Mouse (Mus musculus): ENCODE data around the gene Catsper3.

Gene Catsper3

DNA sequence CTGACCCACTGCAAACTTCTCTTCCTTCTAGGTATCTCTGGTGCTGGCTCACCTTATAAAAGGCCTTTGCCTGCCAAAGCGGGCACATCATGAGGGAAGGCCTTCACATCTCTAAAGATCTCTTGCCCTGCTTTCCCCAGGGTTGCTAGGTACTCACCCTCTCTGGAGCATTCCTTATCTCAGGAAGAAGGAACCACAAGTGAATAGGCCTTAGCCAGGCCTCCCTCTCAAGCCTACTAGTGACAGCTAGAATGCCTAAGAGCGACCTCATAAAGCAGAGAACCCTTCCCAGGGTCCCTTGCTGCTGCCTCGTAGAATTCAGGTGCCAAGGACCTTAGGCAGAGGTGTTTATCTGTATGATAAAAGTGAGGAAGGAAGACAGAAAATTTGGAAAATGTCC, at the start of gene Catsper3:
TSS of gene Catsper3 (plus strand) at position 301 of the 400 bp plus-strand sequence.
- no peak for TF ChIP-seq GATA4 (IDR thresholded peaks at IDR 0.05; ENCODE audit: insufficient replicate concordance, low read length)

DNA sequence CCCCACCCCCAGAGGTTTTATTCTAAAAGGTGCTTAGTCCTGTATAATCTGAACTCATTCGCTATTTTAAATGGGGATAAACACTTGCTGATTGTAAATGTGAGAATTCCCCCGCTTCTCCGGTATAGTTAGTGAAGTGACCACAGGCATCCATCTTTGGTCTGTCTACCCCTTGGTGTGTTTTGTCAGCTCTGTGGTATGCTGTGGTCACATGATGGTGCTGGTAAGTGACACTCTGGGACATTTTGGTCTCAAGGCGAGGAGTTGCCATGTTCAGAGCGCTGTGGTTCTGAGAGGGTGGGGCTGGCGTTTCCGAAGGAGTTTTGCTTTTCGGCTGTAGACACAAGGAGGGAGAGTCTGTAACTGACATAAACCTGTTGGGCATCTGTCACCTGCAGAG, 46.5 kb upstream of the Catsper3 start:
- no peak for TF ChIP-seq GATA4 (IDR thresholded peaks at IDR 0.05; ENCODE audit: insufficient replicate concordance, low read length)

DNA sequence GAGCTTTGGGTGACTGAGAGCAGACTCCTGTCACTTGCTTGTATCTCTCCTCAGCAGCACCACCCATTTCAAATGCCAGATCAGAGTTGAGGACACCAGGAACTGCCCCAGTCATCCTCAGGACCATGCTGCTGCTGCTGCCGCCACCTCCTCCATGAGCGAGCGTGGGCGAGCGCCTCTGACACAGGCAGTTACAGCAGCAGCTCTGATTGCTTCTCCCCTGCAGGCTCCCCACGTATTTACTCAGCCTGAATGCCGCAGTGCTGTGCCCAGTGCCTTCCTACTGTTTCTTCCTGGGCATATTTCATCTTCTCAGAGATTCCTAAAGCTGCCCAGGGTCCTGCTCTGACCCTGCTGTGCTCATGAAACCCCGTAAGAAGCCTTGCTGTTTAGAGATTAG, 42.1 kb upstream of the Catsper3 start:
- no peak for TF ChIP-seq GATA4 (IDR thresholded peaks at IDR 0.05; ENCODE audit: insufficient replicate concordance, low read length)

DNA sequence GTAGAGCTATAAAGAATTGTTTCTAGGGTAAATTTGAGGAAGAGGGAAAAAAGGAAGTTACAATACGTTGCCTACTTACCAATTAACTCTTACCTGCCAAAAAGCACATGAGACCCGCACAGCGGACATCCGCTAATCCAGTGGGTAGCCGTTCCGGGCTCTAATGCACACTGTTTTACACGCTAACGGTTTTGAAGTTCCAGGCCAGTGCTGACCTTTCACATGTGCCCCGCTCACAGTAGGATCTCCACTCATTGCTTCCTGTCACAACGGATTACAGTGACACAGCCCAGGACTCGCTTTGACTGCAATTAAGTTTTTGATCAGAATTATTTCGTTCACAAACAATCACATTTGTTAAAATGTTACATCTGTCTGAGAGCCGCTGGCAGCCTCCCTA, 30.0 kb upstream of the Catsper3 start:
- no peak for TF ChIP-seq GATA4 (IDR thresholded peaks at IDR 0.05; ENCODE audit: insufficient replicate concordance, low read length)

DNA sequence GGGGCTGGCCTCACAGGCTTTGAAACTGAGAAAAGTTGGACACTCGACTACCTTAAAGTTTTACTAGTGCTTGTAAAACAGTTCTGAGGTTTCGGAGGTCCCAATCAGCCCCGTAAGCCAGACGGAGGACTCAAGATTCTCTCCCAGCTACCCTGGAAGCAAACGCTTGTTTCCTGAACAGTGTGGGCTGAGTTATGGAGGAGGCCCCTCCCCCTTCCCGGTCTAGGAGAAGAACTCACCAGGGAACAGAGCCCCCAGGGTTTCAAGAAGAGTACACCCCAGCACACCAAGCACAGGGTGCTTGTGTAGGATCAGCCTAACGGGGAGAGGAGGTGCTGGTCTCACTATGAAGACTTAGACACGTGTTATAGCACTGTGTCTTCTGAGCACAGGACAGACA, 27.6 kb upstream of the Catsper3 start:
- TF ChIP-seq GATA4 (IDR thresholded peaks at IDR 0.05; ENCODE audit: insufficient replicate concordance, low read length): no peak

DNA sequence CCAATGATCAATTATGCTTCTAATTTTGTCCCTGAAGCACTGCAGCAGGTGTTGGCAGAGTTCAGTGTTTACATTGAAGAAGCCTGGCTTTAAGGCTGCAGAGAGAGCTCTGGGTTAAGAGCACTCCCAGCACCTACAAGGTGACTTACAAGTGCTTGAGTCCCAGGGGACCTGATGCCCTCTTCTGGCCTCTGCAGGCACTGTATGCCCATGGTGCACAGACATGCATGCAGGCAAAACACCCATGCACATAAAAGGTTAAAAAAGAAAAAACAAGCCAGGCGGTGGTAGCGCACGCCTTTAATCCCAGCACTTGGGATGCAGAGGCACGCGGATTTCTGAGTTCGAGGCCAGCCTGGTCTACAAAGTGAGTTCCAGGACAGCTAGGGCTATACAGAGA, 26.7 kb upstream of the Catsper3 start:
- TF ChIP-seq GATA4 (IDR thresholded peaks at IDR 0.05; ENCODE audit: insufficient replicate concordance, low read length): no peak

DNA sequence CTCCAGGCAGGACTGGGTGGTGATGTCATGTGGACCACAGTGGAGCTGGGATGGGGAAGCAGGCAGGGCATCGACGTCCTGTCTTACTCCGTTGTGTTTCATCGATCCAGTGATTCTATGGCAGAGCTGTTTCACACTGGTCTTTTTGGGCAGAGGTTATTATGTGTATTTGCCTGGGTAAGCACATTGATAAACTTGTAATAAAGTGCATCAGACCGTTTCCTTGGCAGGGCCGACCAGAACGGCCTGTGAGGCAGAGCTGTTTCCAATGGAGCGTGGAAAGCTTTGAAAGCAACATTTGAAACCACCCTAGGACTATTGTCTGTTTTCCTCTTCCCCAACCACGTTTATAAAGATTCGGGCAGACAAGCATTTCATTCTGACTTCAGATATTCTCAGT, 23.8 kb upstream of the Catsper3 start:
- no peak for TF ChIP-seq GATA4 (IDR thresholded peaks at IDR 0.05; ENCODE audit: insufficient replicate concordance, low read length)

DNA sequence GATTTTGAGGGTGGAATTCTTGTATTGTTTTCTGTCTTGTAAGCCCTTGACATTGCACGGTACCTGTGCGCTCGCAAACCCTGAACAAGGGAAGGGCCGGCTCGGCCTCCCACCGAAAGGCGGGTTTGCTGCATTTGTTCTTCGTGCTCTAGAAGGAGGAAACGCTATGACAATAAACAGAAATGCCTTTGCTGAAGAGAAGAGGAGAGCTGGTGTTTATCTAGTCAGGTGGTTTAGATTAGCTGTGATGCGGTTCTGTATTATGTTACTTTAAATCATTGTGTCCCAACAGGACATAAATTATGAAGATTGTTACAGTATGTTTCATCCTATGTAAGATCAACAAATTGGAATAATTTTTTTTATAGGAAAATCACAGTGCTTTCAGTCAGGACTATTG, 22.9 kb upstream of the Catsper3 start:
- no peak for TF ChIP-seq GATA4 (IDR thresholded peaks at IDR 0.05; ENCODE audit: insufficient replicate concordance, low read length)

DNA sequence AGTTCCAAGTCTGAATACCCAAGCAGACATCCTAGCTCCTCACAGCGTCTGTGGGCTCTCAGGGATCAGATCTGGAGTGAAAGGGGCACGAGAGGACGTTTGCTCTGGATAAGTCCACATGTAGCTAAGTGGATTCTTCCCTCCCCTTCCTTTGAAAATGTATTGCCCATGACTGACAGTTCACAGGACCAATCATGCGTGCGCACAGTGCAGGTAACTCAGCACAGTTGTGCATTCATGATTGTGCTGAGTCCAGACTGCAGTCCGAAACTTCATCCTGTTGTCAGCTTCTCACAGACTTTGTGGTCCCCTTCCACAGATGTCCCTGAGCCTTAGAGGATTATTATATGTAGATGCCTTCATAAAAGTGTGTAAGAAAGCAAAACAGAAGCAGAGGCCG, 10.0 kb upstream of the Catsper3 start:
- TF ChIP-seq GATA4 (IDR thresholded peaks at IDR 0.05; ENCODE audit: insufficient replicate concordance, low read length): no peak

DNA sequence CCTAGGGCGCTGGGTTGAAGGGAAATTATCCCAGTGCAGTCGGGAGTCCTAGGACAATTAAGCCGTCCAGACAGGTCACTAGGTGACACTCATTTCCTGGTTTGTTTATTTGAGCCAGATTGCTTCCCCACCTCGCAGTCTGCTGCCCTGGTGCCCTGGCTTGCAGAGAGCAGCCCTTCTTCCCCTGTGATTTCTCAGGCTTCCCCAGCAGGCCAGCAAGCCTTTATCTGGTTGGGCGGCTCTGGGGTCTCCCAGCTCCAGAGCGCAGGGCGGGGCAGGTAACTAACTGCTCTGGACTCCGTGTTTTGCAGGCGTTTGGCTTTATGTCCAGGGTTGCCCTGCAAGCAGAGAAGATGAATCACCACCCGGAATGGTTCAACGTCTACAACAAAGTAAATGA, 9.3 kb upstream of the Catsper3 start:
- no peak for TF ChIP-seq GATA4 (IDR thresholded peaks at IDR 0.05; ENCODE audit: insufficient replicate concordance, low read length)

DNA sequence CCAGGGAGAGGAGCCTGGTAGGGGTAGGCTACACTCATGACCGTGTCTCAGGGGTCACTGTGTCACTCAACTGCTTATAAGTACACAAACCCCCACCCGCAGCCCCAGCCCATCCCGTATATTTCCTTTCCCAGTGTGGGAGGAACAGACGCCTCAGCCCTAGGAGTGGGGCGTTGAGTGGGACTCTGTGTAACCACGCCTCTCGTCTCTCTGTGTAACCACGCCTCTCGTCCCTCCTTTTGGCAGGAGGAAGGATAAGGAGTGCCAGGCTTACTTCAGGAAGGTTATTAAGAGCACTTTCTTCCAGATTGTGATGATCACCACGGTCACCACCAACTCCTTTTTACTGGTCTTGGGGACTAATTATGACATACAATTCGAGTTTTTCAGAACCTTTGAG, 1.8 kb downstream of the Catsper3 start:
- TF ChIP-seq GATA4 (IDR thresholded peaks at IDR 0.05; ENCODE audit: insufficient replicate concordance, low read length): no peak

DNA sequence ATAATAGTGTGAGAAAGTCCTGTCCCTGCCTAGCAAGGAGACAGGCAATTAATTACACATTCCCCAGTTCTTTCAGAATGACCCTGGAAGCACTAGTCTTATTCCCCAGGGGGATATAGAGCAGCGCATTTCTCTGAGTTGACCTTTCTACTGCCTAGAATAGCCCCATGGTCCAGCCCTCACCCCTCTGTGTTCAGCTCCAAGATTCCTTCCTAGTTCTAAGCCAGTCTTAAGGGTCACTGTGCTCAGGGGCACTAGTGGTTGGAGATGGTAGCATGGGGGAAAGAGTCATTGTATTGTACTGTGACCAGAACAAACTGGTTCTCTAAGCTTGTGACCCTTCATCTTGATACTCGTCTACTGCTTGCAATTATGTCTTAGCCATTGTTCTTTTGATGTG, 16.9 kb downstream of the Catsper3 start:
- no peak for TF ChIP-seq GATA4 (IDR thresholded peaks at IDR 0.05; ENCODE audit: insufficient replicate concordance, low read length)

DNA sequence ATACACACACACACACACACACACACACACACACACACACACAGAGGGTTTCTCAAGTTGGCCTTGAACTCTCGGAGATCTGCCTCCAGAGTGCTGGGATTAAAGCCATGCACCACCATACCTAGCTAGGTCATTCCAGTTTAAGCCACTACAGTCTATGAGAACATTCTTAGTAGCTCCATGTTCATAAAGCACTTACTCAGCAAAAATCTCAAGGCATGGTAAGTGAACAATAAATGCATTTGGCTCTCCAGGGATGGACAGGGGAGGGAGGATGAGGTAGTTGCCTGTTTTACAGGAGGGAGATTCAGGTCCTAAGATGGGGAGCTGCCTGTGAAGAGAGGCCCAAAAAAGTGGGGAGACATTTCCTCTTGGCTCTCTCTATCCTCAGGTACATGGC, 19.6 kb downstream of the Catsper3 start:
- no peak for TF ChIP-seq GATA4 (IDR thresholded peaks at IDR 0.05; ENCODE audit: insufficient replicate concordance, low read length)

DNA sequence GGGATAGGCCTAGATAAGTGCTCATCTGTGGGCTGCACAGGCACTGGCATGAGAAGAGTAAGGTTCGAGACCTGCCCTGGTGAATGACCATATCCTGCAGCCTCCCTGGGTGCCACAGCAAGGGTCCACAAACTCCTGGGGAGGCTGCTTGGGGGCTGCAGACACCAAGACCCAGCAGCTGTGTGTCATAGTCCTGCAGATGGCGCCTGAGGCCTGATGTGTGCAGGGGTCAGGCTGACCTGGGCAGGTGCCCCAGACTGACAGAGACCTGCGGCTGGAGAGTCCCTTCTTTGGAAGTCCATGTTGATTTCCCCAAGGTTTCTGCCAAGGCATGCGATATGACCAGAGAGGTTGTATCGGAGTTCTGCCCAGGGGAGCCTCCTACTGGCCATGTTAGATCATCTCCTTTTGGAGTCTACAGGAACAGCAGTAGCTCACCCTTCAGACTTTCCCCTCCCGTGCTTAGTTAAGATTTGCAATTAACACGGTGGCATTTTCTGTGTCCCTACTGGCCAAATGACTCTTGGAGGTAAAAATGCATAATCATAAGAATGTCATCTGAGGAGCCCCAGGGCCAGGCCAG, 24.8 kb downstream of the Catsper3 start:
- no peak for TF ChIP-seq GATA4 (IDR thresholded peaks at IDR 0.05; ENCODE audit: insufficient replicate concordance, low read length)

DNA sequence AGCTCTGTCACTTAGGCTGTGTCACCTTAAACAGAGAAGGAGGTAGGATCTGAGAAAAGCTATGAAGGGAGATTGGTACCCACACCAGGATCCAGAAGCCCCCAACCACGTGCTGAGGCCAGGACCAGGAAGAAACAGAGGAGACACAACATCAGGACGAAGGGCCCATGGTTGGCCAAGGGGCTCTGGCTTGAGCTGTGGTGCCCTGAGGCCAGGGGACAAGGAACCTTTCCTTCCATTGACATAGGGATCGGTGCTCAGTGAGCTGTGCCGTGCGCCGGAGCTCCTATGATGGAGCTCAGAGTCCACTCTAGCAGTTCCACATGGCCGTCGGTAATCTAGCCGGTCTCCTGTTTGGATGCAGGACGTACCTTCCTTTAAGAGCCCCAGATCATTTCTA, 25.3 kb downstream of the Catsper3 start:
- TF ChIP-seq GATA4 (IDR thresholded peaks at IDR 0.05; ENCODE audit: insufficient replicate concordance, low read length): no peak

DNA sequence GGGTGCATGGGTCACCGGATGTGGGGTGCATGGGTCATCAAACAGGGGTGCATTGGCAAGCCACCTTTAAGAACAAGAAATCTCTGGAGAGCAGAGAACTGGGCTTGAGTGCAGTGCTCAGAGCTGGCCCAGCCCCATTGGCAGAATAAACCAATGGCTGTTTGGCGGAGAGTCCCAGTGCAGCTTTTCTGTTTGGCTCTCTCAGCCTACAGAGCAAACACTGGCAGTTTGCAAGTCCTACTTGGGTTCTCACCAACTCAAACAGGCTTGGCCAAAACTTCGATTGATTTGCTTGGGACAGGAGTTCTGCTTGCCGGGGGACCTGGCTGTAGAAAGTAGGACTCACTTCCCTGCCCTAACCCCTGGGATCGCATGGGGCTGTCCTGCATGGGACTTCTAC, 26.6 kb downstream of the Catsper3 start:
- no peak for TF ChIP-seq GATA4 (IDR thresholded peaks at IDR 0.05; ENCODE audit: insufficient replicate concordance, low read length)

DNA sequence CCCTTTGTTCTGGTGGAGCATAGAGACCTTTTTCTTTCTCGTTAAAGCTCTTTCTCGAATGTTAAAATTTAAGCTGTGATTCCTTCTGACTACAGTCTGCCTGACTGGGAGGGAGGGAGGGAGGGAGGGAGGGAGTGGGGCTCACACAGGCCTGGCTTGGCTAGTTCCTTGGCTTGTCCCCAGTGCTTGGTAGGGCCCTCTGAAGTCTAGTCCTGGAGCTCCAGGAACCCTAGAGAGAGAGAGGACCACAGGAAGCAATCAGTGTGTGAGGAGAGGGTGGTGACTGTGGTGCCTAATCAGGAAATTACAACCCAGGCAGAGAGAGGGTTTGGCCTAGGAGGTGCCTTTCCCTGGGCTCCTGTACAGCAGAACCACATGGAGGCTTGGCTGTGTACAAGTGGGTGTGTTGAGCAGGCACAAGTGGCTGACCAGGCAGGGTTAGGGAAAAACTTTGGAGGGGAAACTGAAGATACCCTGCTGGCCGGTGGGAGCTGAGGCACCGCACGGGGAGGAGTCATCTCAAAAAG, 29.2 kb downstream of the Catsper3 start:
- TF ChIP-seq GATA4 (IDR thresholded peaks at IDR 0.05; ENCODE audit: insufficient replicate concordance, low read length): no peak
